Mouse (Mus musculus): ENCODE measurements around the gene Mob4.

DNA sequence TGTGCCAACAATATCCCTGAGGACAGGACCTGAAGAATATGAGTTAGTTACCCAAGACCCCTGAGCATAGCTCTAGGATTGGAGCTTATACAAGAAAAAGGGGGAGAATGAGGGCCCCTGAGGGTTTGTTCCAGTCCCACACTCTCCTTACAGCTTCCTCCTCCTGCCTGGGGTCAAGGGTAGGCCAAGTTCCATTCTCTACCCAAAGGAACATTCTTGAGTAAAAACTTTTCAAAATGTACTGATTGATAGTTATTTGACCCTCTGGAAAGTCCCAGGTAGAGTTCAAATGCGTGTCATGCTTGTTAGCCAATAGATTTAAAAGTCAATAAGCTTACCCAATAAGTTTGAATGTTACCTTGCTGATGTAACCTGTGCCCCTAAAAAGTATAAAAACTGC, 23.4 kb upstream of the Mob4 start:
- TF ChIP-seq EP300 (IDR thresholded peaks at IDR 0.05; ENCODE audit: low read depth) (no peak), CTCF (IDR thresholded peaks at IDR 0.05; ENCODE audit: low read depth) (no peak)
